Mouse (Mus musculus) neural tube, embryonic 14.5 days (tissue): Measurements from ENCODE around the gene Gm12169. TPM values are rescaled to one million over a fixed set of nuclear protein-coding genes. Genes with fewer than 3 reads are reported as not detected.
"Not testable (repeated sequence)": the region's sequence is repeated elsewhere in the genome, so short reads cannot be mapped to it uniquely, and the experiment has no call there.

ENCODE experiments used
- ATAC-seq: fragments of 200-750 bp; cut with Nextera tagmentation; 2 replicates; pipeline ENCODE4 v1.8.0; 2017; ENCODE audit warnings: low read depth, mild to moderate bottlenecking, moderate TSS enrichment, moderate library complexity
- H3K27ac ChIP-seq: fragments of 300-500 bp; sonication (generic); 2 replicates; pipeline ENCODE4 v1.5.1; 2014; ENCODE audit warnings: low read depth, mild to moderate bottlenecking, control low read depth, low read length, moderate library complexity, mixed read lengths
- H3K27me3 ChIP-seq: fragments of 300-500 bp; sonication (generic); 2 replicates; pipeline ENCODE4 v1.6.1; 2014; ENCODE audit warnings: low read length; ENCODE audit not compliant: control insufficient read depth, insufficient read depth
- H3K36me3 ChIP-seq: fragments of 300-500 bp; sonication (generic); 2 replicates; pipeline ENCODE4 v1.6.1; 2014; ENCODE audit warnings: low read length, mixed read lengths; ENCODE audit not compliant: control insufficient read depth, insufficient read depth
- H3K4me1 ChIP-seq: fragments of 300-500 bp; sonication (generic); 2 replicates; pipeline ENCODE4 v1.6.1; 2014; ENCODE audit warnings: low read length; ENCODE audit not compliant: control insufficient read depth, insufficient read depth
- H3K4me2 ChIP-seq: fragments of 300-500 bp; sonication (generic); 2 replicates; pipeline ENCODE4 v1.6.1; 2014; ENCODE audit warnings: mild to moderate bottlenecking, low read depth, low read length, control low read depth
- H3K4me3 ChIP-seq: fragments of 300-500 bp; sonication (generic); 2 replicates; pipeline ENCODE4 v1.5.1; 2014; ENCODE audit warnings: low read depth, low read length, control low read depth, mixed read lengths
- H3K9ac ChIP-seq: fragments of 300-500 bp; sonication (generic); replicated peaks from 2 replicates; pipeline ENCODE4 v1.6.1; 2014; ENCODE audit warnings: low read depth, mild to moderate bottlenecking, control low read depth, low read length, mixed read lengths
- H3K9me3 ChIP-seq: fragments of 300-500 bp; sonication (generic); 2 replicates; pipeline ENCODE4 v1.6.1; 2016; ENCODE audit warnings: low read length; ENCODE audit not compliant: control insufficient read depth
- WGBS: fragments of 180-500 bp; shearing (Covaris S2); extraction: QIAGEN DNeasy Blood & Tissue Kit; methylation state at CpG from one replicate; pipeline ENCODE4 v1.1.7; 2014; 5-methylcytosine and 5-hydroxymethylcytosine counted together
- polyA plus RNA-seq: library from polyadenylated mRNA; unstranded; fragments of >200 nt; fragmentation: Nextera tagmentation; extraction: Ambion mirVana; gene quantifications from 2 replicates; pipeline ENCODE4 v1.2.1, GENCODE M21; 2014

The Gm12169 gene
- not detected in 2 replicates for polyA plus RNA-seq

DNA sequence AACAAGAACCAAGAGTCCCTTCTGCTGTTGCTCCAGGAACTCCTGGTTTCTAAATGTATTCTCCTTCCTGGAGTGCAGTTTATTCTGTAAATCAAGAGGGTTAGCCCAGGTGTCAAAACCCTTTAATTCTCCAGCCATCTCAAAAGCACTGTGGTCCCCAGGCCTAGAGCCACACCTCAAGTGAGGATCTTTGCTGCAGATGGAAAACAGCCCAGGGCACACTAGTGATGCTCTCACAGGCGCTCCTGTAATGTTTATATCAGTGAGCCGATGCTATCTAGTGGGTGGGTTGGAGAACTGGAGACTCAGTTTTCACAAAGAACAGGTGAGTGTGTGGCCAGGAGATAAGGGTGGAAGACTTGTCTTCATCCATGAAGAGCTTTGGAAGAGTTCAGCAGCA lies at the start of gene Gm12169:
Gm12169 (plus strand) TSS at position 301 of the 400 bp plus-strand sequence.
- Histone ChIP-seq H3K9ac (no peak within 1 kb of the TSS), H3K4me2 (no peak within 1 kb of the TSS), H3K4me3 (no peak within 1 kb of the TSS), H3K9me3 (no peaks in the 10 kb centered on the region), H3K27ac (no peak within 1 kb of the TSS), H3K4me1 (no peaks in the 10 kb centered on the region), H3K27me3 (no peaks in the 10 kb centered on the region), H3K36me3 (no peaks in the 10 kb centered on the region)
- ATAC-seq = no peak
- 94% methylated on average over 2 of the region's 2 CpGs for WGBS

DNA sequence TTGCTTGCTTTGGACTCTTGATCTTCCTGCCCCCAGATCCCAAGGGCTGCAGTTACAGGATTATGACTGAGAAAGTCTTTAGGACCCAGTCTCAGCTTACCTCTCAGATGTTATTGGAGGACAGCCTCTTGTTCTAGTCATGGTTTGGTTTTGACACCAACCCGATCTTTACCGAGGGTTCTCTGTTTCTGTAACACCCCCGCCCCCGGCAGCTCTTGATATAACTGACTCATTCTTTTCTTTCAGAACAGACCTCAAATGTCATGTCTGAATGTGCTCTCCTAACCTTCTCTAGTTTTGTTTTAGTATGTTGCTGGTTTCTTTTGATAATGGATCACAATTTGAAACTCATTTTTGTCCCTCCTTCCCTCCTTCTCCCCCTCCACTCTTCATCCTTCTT lies 49.8 kb upstream of the Gm12169 start:
- no peaks in the 10 kb centered on the region for H3K36me3 ChIP-seq
- no peak overlapping the region for H3K9ac ChIP-seq
- no peak for ATAC-seq
- H3K27me3 ChIP-seq = no peaks in the 10 kb centered on the region
- WGBS = 94% methylated on average over 4 of the region's 4 CpGs
- H3K4me1 ChIP-seq = no peaks in the 10 kb centered on the region
- H3K9me3 ChIP-seq = no peaks in the 10 kb centered on the region
- H3K27ac ChIP-seq = no peak overlapping the region
- no peak overlapping the region for H3K4me3 ChIP-seq
- no peak overlapping the region for H3K4me2 ChIP-seq

DNA sequence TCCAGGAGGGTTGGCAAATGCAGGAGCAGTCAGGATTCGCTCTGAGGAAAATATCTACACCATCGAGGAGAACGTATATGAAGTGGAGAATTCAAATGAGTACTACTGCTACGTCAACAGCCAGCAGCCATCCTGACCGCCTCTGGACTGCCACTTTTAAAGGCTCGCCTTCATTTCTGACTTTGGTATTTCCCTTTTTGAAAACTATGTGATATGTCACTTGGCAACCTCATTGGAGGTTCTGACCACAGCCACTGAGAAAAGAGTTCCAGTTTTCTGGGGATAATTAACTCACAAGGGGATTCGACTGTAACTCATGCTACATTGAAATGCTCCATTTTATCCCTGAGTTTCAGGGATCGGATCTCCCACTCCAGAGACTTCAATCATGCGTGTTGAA lies 44.7 kb upstream of the Gm12169 start:
- H3K36me3 ChIP-seq = no peaks in the 10 kb centered on the region
- no peak for ATAC-seq
- H3K9me3 ChIP-seq = no peaks in the 10 kb centered on the region
- WGBS = 92% methylated on average over 9 of the region's 9 CpGs
- H3K9ac ChIP-seq = no peak overlapping the region
- no peak overlapping the region for H3K4me3 ChIP-seq
- H3K27ac ChIP-seq = no peak overlapping the region
- H3K27me3 ChIP-seq = no peaks in the 10 kb centered on the region
- no peaks in the 10 kb centered on the region for H3K4me1 ChIP-seq
- H3K4me2 ChIP-seq = no peak overlapping the region

DNA sequence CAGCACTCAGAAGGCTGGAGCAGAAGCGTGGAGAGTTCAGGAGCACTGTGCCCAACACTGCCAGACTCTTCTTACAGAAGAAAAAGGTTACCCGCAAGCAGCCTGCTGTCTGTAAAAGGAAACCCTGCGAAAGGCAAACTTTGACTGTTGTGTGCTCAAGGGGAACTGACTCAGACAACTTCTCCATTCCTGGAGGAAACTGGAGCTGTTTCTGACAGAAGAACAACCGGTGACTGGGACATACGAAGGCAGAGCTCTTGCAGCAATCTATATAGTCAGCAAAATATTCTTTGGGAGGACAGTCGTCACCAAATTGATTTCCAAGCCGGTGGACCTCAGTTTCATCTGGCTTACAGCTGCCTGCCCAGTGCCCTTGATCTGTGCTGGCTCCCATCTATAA lies 43.5 kb upstream of the Gm12169 start:
- no peak for ATAC-seq
- H3K27ac ChIP-seq = no peak overlapping the region
- 87% methylated on average over 7 of the region's 7 CpGs for WGBS
- H3K27me3 ChIP-seq = no peaks in the 10 kb centered on the region
- no peak overlapping the region for H3K9ac ChIP-seq
- H3K36me3 ChIP-seq = no peaks in the 10 kb centered on the region
- no peaks in the 10 kb centered on the region for H3K9me3 ChIP-seq
- no peaks in the 10 kb centered on the region for H3K4me1 ChIP-seq
- no peak overlapping the region for H3K4me2 ChIP-seq
- H3K4me3 ChIP-seq = no peak overlapping the region

DNA sequence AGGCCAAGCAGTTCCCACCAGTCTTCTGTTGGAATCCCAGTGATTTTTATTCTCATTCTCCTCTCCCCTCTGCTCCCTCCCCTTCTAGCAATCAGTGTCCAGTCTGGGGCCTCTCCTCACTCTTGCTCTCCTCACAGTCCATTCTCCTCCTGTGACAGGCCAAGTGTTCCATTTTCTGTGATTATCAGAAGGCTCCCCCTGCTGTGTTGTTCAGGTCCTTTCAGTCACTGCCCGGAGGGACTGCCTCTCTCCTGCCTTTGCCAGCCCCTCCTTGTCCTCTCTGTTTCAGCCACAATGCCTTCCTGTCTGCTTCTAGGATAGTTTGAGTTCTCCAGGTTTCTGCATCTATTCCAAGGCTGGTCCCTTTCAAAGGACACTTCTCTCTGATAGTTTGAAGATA lies 35.8 kb upstream of the Gm12169 start:
- H3K9ac ChIP-seq = no peak overlapping the region
- no peak for ATAC-seq
- H3K9me3 ChIP-seq = no peaks in the 10 kb centered on the region
- no peak overlapping the region for H3K4me3 ChIP-seq
- H3K27me3 ChIP-seq = no peaks in the 10 kb centered on the region
- WGBS = 8% methylated on average over 1 of the region's 1 CpGs
- no peak overlapping the region for H3K4me2 ChIP-seq
- no peaks in the 10 kb centered on the region for H3K4me1 ChIP-seq
- no peak overlapping the region for H3K27ac ChIP-seq
- H3K36me3 ChIP-seq = no peaks in the 10 kb centered on the region

DNA sequence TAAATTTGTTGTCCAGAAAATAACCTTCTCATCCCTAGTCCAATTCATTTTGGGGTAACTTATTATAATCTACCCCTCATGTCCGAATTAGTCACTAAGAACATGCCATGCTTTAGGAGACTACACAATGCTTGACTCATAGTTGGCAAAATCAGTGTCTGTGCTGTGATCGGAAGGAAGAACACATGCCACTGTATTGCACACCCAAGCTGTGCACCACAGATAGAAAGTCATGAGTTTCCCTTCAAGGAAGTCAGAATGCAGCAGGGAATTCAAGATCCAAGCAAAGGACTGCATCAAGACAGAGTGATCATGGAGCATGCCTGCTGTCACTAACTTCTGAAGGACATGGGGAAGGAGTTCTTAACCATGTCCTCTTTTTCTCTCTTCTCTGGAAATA lies 35.4 kb upstream of the Gm12169 start:
- no peak overlapping the region for H3K4me2 ChIP-seq
- no peaks in the 10 kb centered on the region for H3K9me3 ChIP-seq
- no peaks in the 10 kb centered on the region for H3K36me3 ChIP-seq
- H3K9ac ChIP-seq = no peak overlapping the region
- no peaks in the 10 kb centered on the region for H3K4me1 ChIP-seq
- WGBS = 86% methylated on average over 2 of the region's 2 CpGs
- ATAC-seq = no peak
- H3K27ac ChIP-seq = no peak overlapping the region
- H3K27me3 ChIP-seq = no peaks in the 10 kb centered on the region
- no peak overlapping the region for H3K4me3 ChIP-seq

DNA sequence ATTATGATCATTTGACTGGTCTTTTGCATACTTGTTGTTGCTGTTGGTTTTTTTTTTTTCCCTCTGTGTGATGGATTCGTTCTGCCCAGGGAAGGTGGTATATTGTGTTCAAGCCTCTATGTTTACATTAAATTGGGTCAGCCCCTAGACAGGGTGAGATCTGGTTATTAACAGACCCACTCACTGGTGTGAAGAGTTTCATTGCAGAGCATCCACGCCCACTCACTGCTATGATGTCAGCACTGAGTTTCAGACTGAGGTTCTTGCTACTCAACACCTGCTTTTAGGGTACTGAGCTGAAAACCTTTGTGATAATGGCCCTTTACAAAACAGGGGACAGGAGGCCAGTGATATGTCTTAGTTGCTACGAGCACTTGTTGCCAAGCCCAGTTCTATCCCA lies 16.9 kb upstream of the Gm12169 start:
- H3K4me3 ChIP-seq = no peak overlapping the region
- no peak overlapping the region for H3K9ac ChIP-seq
- H3K36me3 ChIP-seq = no peaks in the 10 kb centered on the region
- no peak for ATAC-seq
- WGBS = 77% methylated on average over 3 of the region's 3 CpGs
- H3K27ac ChIP-seq = no peak overlapping the region
- no peaks in the 10 kb centered on the region for H3K4me1 ChIP-seq
- no peak overlapping the region for H3K4me2 ChIP-seq
- H3K27me3 ChIP-seq = no peaks in the 10 kb centered on the region
- no peaks in the 10 kb centered on the region for H3K9me3 ChIP-seq

DNA sequence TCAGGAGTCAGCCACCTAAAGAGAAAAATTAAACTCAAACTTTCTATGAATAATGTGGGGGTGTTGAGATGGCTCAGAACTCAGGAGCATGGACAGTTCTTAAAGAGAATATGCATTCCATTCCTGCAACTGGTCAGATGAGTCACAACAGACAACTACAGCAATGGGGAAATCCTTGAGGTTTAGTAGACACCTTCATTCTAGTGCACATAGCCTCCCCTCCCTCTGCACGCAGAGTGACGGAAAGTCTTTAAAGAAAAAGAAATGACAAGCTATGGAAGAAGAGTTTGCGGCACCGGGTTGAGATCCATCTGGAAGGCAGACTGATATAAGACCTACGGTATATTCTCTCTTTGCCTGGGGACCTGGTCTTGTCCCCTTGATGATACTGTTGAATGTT lies 14.1 kb upstream of the Gm12169 start:
- Histone ChIP-seq H3K27ac (no peak overlapping the region), H3K36me3 (no peaks in the 10 kb centered on the region), H3K4me3 (no peak overlapping the region), H3K27me3 (no peaks in the 10 kb centered on the region), H3K9ac (no peak overlapping the region), H3K9me3 (no peaks in the 10 kb centered on the region), H3K4me2 (no peak overlapping the region), H3K4me1 (no peaks in the 10 kb centered on the region)
- ATAC-seq = no peak
- WGBS = 95% methylated on average over 5 of the region's 5 CpGs

DNA sequence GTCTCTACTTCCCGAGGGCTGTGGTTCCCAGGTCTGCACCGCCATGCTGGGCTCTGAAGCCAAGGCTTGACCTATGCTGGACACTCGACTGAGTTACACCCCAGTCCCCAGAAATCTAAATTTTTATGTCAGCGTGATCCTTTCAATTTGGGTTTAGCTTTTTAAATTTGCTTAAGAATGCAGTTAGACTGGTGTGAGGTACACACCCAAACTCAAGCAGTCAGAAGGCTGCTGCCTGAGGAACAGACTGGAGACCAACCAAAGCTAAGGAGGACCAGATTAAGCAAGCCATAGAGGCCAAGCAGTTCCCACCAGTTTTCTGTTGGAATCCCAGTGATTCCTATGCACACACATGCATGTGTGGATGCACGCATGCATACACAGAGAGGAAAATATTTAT lies 2.7 kb upstream of the Gm12169 start:
- H3K9me3 ChIP-seq, ATAC-seq, H3K27me3 ChIP-seq, H3K4me2 ChIP-seq, H3K27ac ChIP-seq, H3K9ac ChIP-seq, H3K4me1 ChIP-seq, H3K36me3 ChIP-seq, H3K4me3 ChIP-seq: not testable (repeated sequence)
- WGBS = 92% methylated on average over 5 of the region's 5 CpGs

DNA sequence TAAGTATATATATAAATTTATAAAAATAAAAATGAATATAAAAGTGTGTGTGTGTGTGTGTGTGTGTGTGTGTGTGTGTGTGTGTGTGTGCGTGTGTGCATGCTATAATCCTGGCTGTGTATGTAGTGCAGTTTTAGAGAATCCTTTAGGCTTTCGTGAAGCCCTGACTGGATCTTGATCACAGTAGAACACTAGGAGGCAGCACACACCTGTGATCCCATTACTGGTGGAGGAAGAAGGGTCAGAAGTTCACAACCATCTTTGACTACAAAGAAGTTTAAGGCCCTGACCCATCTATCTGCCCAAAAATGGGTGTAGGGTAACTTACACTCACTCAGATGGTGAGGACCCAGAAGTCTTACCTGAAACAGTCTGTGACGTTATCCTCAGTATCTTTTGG lies 1.3 kb upstream of the Gm12169 start:
- no peak overlapping the region for H3K4me2 ChIP-seq
- no peaks in the 10 kb centered on the region for H3K27me3 ChIP-seq
- no peaks in the 10 kb centered on the region for H3K36me3 ChIP-seq
- H3K27ac ChIP-seq = no peak overlapping the region
- no peaks in the 10 kb centered on the region for H3K9me3 ChIP-seq
- no peak for ATAC-seq
- 85% methylated on average over 3 of the region's 3 CpGs for WGBS
- no peak overlapping the region for H3K4me3 ChIP-seq
- H3K4me1 ChIP-seq = no peaks in the 10 kb centered on the region
- H3K9ac ChIP-seq = no peak overlapping the region
